Mouse (Mus musculus) bone marrow, adult 2 months (tissue): Measurements from ENCODE around the gene Sdhaf4.

ENCODE experiments used
- CTCF ChIP-seq: fragments of 200-500 bp; IDR thresholded peaks from 2 replicates; pipeline ENCODE4 v1.5.1; 2011; ENCODE audit warnings: low read length, control low read depth; ENCODE audit not compliant: control insufficient read depth, insufficient read depth
- POLR2A ChIP-seq: fragments of 200-500 bp; IDR thresholded peaks from 2 replicates; pipeline ENCODE4 v1.6.1; 2011; ENCODE audit warnings: low read depth, mild to moderate bottlenecking, control low read depth, low read length, borderline replicate concordance; ENCODE audit not compliant: control insufficient read depth

- TF ChIP-seq POLR2A = no peak
- TF ChIP-seq CTCF = no peak
Measured at GRCm38 (mm10) chr1:23948290-23948689, 57.2 kb downstream of the Sdhaf4 start.
